Mouse (Mus musculus) cerebellum, postnatal 25 days (tissue): ENCODE results near the gene Cxcl17.

Experiments used
- DNase-seq, 2 experiments: peaks; one replicate each; pipeline ENCODE4 v3.0.0; 2021; ENCODE audit warnings: mixed read lengths in 2 of 2

The Cxcl17 gene

GRCm38 (mm10) chr7:25390054-25390770, 22.5 kb downstream of the Cxcl17 start:
- DNase-seq = no peak

- no peak for DNase-seq
Observed at GRCm38 (mm10) chr7:25388916-25389315, 23.8 kb downstream of the Cxcl17 start.

GRCm38 (mm10) chr7:25387811-25388440, 24.8 kb downstream of the Cxcl17 start:
- DNase-seq = peak in 1 of 2 experiments; percentile 60

GRCm38 (mm10) chr7:25385850-25386555, 26.7 kb downstream of the Cxcl17 start:
- peak; percentile 88 to 91 for DNase-seq

GRCm38 (mm10) chr7:25385259-25385658, 27.4 kb downstream of the Cxcl17 start:
- peak in 1 of 2 experiments; percentile 9 for DNase-seq

GRCm38 (mm10) chr7:25384818-25385217, 27.9 kb downstream of the Cxcl17 start:
- DNase-seq = no peak

- DNase-seq = peak in 1 of 2 experiments; percentile 37
Observed at GRCm38 (mm10) chr7:25384318-25384717, 28.4 kb downstream of the Cxcl17 start.

- DNase-seq = peak in 1 of 2 experiments; percentile 45
Observed at GRCm38 (mm10) chr7:25383891-25384290, 28.8 kb downstream of the Cxcl17 start.

- DNase-seq = peak in 1 of 2 experiments; percentile 51
Observed at GRCm38 (mm10) chr7:25383385-25383784, 29.3 kb downstream of the Cxcl17 start.

- DNase-seq = no peak
Observed at GRCm38 (mm10) chr7:25382541-25382940, 30.1 kb downstream of the Cxcl17 start.

- DNase-seq = peak in 1 of 2 experiments; percentile 3
Observed at GRCm38 (mm10) chr7:25381284-25381680, 31.4 kb downstream of the Cxcl17 start.

GRCm38 (mm10) chr7:25380392-25381283, 32.0 kb downstream of the Cxcl17 start:
- DNase-seq = peak in 1 of 2 experiments; percentile 11

GRCm38 (mm10) chr7:25379551-25380351, 32.9 kb downstream of the Cxcl17 start:
- DNase-seq = peak; percentile 47 to 65

GRCm38 (mm10) chr7:25378181-25379100, 34.2 kb downstream of the Cxcl17 start:
- DNase-seq = no peak

GRCm38 (mm10) chr7:25377100-25377700, 35.5 kb downstream of the Cxcl17 start:
- DNase-seq = no peak

GRCm38 (mm10) chr7:25376556-25376955, 36.1 kb downstream of the Cxcl17 start:
- peak; percentile 95 for DNase-seq

- no peak for DNase-seq
Observed at GRCm38 (mm10) chr7:25372441-25372840, 40.2 kb downstream of the Cxcl17 start.

- peak; percentile 61 to 63 for DNase-seq
Observed at GRCm38 (mm10) chr7:25369058-25369749, 43.5 kb downstream of the Cxcl17 start, which contains the start of gene Cnfn. TSS of gene Cnfn (minus strand) at chr7:25369724.

- peak; percentile 63 to 74 for DNase-seq
Observed at GRCm38 (mm10) chr7:25368333-25368732, 44.4 kb downstream of the Cxcl17 start.
